Mouse (Mus musculus): Measurements from ENCODE around the gene Denr. TPM values are rescaled to one million over a fixed set of nuclear protein-coding genes. Genes with fewer than 3 reads are reported as not detected.

Denr gene
- polyA plus RNA-seq, 1 experiment from 2014 or later: 130 TPM

DNA sequence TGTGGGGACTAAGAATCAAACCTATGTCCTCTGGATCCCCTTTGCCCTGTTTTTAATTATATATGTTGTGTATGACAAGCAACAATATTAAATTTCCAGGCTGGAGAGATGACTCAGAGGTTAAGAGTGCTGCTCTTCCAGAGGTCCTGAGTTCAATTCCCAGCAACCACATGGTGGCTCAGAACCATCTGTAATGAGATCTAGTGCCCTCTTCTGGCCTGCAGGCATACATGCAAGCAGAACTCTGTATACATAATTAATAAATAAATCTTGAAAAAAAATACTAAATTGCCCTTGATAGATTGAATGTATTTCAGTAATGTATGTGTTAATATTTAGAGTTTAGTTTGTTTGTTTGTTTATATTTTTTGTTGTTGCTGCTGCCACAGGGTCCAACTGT is 26.0 kb downstream of the Denr start:
- peak; percentile 29; the same call in 1 of the 2 replicates for TF ChIP-seq CTCF (IDR thresholded peaks at IDR 0.05; ENCODE audit: low read depth)
- Histone ChIP-seq H3K36me3 (ENCODE audit: insufficient read depth) (peaks cover 13% of the 10 kb centered on the region), H3K27ac (ENCODE audit: low read depth) (no peak overlapping the region), H3K4me1 (ENCODE audit: insufficient read depth) (no peaks in the 10 kb centered on the region), H3K4me3 (ENCODE audit: low read depth, low read length) (no peak overlapping the region), H3K27me3 (ENCODE audit: insufficient read depth, low read length) (no peaks in the 10 kb centered on the region), H3K9ac (no peak overlapping the region), H3K9me3 (ENCODE audit: low read depth, low read length) (no peaks in the 10 kb centered on the region), H3K4me2 (no peak overlapping the region)
- ATAC-seq (ENCODE audit: insufficient read depth) (no peak), DNase-seq (no peak)

DNA sequence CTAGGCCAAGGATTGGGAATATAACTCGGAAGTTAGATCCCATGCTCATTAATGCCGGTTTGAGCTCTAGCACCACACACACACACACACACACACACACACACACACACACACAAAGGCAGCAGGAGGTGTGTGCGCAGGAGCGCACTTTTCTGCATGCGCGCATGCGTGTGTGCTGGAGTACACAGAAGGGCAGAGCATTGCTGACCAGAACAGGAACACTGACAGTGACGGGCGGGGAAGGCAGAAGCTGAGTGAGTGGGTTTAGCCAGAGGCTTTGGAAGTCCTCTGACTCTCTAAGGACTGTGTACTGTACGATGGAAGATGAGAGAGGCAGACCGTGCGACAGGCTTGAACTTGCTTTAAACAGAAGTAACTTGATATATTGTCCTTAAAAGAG is 26.6 kb downstream of the Denr start:
- no peak for TF ChIP-seq CTCF (IDR thresholded peaks at IDR 0.05; ENCODE audit: low read depth)
- 86% methylated on average over 12 of the region's 12 CpGs for WGBS
- H3K4me1 ChIP-seq (ENCODE audit: insufficient read depth): no peaks in the 10 kb centered on the region
- DNase-seq (no peak), ATAC-seq (ENCODE audit: insufficient read depth) (no peak)
- H3K9ac ChIP-seq: no peak overlapping the region
- peaks cover 9% of the 10 kb centered on the region; the same call in 1 of the 2 replicates for H3K36me3 ChIP-seq (ENCODE audit: insufficient read depth)
- no peaks in the 10 kb centered on the region for H3K27me3 ChIP-seq (ENCODE audit: insufficient read depth, low read length)
- H3K27ac ChIP-seq (ENCODE audit: low read depth): no peak overlapping the region
- H3K4me3 ChIP-seq (ENCODE audit: low read depth, low read length): no peak overlapping the region
- H3K4me2 ChIP-seq: no peak overlapping the region
- H3K9me3 ChIP-seq (ENCODE audit: low read depth, low read length): no peaks in the 10 kb centered on the region

DNA sequence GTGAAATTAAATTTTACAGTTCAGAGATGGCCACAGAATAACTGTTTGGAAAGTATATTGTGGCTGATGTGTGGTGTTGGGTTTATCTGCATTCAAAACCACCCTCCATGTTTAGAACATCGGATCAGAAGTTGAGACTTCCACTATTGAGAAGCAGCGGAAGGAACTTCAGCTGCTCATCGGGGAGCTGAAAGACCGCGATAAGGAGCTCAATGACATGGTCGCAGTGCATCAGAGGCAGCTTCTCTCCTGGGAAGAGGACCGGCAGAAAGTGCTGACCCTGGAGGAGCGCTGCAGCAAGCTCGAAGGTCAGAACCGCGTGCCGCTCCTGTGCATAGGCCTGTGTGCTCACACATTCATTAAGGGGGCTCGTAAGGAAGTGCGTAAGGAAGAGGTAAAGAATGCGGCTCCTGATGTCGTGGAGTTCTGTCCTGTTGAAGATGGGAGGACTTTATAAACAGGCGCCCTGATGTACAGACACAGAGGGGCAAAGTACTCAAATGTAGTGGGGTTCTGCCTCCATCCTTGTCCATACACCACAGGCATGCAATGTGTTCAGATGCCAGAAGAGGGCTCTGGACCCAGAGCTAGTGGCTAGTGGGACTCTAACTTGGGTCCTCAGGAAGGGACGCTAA is 27.1 kb downstream of the Denr start:
- Histone ChIP-seq H3K9ac (no peak overlapping the region; the same call in 1 of the 2 replicates), H3K36me3 (ENCODE audit: insufficient read depth) (0 out of 2 replicates have a peak, but pooled peaks cover 6% of the 10 kb centered on the region), H3K27me3 (ENCODE audit: insufficient read depth, low read length) (no peaks in the 10 kb centered on the region), H3K4me1 (ENCODE audit: insufficient read depth) (no peaks in the 10 kb centered on the region), H3K4me3 (ENCODE audit: low read depth, low read length) (no peak overlapping the region), H3K9me3 (ENCODE audit: low read depth, low read length) (no peaks in the 10 kb centered on the region), H3K27ac (ENCODE audit: low read depth) (no peak overlapping the region), H3K4me2 (0 out of 2 replicates have a peak overlapping the region, but pooled peaks have one; percentile 23)
- DNase-seq (peak; percentile 66), ATAC-seq (ENCODE audit: insufficient read depth) (no peak)
- 32% methylated on average over 18 of the region's 18 CpGs for WGBS
- peak; percentile 57 for TF ChIP-seq CTCF (IDR thresholded peaks at IDR 0.05; ENCODE audit: low read depth)

DNA sequence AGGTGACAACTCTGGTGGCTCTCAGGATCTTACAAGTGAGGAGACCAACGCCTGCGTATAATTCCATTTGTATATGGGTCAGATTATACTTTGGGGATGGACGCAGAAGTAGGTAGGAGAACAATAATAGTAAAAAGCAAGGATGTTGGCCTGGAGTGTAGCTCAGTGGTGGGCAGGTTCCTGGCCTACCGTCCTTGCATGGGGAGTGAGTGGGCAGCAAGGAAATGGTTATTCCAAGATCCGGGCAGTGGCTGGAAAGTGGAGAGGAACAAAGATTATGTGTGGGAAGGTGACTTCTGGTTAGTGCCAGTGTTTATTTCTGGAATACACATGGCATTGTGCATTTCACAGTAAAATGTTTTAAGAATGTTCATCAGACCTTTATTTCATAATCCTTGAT is 29.0 kb downstream of the Denr start:
- Histone ChIP-seq H3K36me3 (ENCODE audit: insufficient read depth) (no peaks in the 10 kb centered on the region), H3K27ac (ENCODE audit: low read depth) (no peak overlapping the region), H3K4me1 (ENCODE audit: insufficient read depth) (no peaks in the 10 kb centered on the region), H3K4me3 (ENCODE audit: low read depth, low read length) (no peak overlapping the region), H3K9me3 (ENCODE audit: low read depth, low read length) (no peaks in the 10 kb centered on the region), H3K27me3 (ENCODE audit: insufficient read depth, low read length) (no peaks in the 10 kb centered on the region), H3K4me2 (no peak overlapping the region), H3K9ac (no peak overlapping the region)
- no peak for DNase-seq
- 85% methylated on average over 5 of the region's 5 CpGs for WGBS
- no peak for TF ChIP-seq CTCF (IDR thresholded peaks at IDR 0.05; ENCODE audit: low read depth)
- no peak for ATAC-seq (ENCODE audit: insufficient read depth)

DNA sequence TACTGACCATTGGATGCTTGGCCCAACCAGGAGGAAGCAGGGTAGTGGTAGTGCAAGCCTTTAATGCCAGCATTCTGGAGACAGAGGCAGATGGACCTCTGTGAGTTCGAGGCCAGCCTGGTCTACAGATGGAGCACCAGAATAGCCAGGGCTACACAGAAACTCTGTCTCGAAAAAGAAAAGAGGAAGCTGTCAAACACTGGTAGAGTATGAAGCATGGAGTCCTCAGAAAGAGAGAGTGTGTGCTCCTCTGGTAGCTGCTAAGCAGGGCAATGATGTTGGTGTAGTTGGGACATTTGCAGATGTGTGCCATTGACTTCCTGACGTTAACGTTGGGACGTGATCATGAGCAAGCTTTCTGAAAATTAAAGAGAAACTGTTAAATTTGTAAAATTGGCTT is 31.5 kb downstream of the Denr start:
- TF ChIP-seq CTCF (IDR thresholded peaks at IDR 0.05; ENCODE audit: low read depth): no peak
- ATAC-seq (ENCODE audit: insufficient read depth): no peak
- WGBS: 77% methylated on average over 5 of the region's 5 CpGs

DNA sequence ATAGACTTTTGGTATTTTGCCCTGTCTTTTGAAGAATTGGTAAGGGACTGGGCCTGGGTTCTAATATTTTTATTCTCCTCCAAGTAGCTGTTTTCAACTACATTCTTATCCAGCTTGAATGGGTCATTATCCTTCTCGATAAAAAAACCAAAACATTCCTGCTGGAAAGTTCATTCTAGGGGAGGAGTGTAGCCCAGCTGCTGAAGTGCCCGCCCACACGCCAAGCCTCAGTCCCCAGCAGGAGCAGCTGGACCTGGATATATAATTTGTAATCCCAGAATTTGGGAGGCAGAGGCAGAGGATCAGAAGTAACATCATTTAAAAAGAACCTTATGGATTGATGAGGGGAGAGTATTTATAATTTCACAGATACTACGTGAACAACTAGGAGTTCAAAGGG is 39.6 kb downstream of the Denr start:
- no peak overlapping the region for H3K27ac ChIP-seq (ENCODE audit: low read depth)
- no peak overlapping the region for H3K4me2 ChIP-seq
- 46% methylated on average over 4 of the region's 4 CpGs for WGBS
- H3K4me3 ChIP-seq (ENCODE audit: low read depth, low read length): no peak overlapping the region
- DNase-seq: no peak
- no peaks in the 10 kb centered on the region for H3K9me3 ChIP-seq (ENCODE audit: low read depth, low read length)
- H3K27me3 ChIP-seq (ENCODE audit: insufficient read depth, low read length): no peaks in the 10 kb centered on the region
- TF ChIP-seq CTCF (IDR thresholded peaks at IDR 0.05; ENCODE audit: low read depth): no peak
- no peaks in the 10 kb centered on the region for H3K36me3 ChIP-seq (ENCODE audit: insufficient read depth)
- H3K9ac ChIP-seq: no peak overlapping the region
- no peak for ATAC-seq (ENCODE audit: insufficient read depth)
- no peaks in the 10 kb centered on the region for H3K4me1 ChIP-seq (ENCODE audit: insufficient read depth)

More for the DNA sequence above, 31.5 kb downstream of the Denr start:
- Histone ChIP-seq H3K9ac (no peak overlapping the region), H3K4me3 (ENCODE audit: low read depth, low read length) (no peak overlapping the region), H3K27me3 (ENCODE audit: insufficient read depth, low read length) (no peaks in the 10 kb centered on the region), H3K9me3 (ENCODE audit: low read depth, low read length) (no peaks in the 10 kb centered on the region), H3K27ac (ENCODE audit: low read depth) (no peak overlapping the region), H3K4me2 (no peak overlapping the region), H3K36me3 (ENCODE audit: insufficient read depth) (no peaks in the 10 kb centered on the region), H3K4me1 (ENCODE audit: insufficient read depth) (no peaks in the 10 kb centered on the region)
- DNase-seq: no peak

DNA sequence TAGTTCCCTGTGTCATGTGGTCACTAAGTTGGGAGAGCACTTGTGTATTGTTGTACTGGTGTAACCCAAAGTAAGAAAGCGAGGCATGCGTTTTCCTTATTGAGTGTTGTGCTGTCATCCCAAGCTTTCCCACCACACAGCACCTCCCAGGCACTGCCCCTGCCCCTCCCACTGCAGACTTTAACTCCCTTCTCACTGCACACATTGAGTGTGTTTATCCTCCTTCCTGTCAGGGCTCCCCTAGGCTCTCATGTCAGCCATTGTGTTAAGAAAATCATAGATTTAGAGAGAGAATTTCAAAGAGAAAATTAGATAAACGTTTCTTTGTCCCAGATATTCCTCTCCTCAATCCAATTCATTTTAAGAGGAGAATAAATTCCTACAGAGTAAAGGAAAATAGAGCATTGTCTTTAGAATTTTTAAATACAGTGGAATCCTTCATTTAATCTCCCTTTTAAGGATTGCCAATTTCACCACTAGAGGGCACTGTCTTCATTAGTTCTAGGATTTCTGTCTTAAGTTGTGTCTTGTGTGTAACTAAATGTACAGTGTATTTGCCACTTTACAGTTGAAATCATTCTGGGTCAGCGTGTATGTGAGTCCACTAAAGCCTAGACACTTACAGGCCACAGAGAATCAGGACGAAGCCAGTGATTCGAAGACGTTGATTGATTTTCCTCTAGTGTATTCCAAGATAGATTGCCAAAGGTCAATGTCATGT is 40.2 kb downstream of the Denr start:
- WGBS: 45% methylated on average over 7 of the region's 7 CpGs
- H3K4me2 ChIP-seq: no peak overlapping the region
- H3K27ac ChIP-seq (ENCODE audit: low read depth): no peak overlapping the region
- no peaks in the 10 kb centered on the region for H3K27me3 ChIP-seq (ENCODE audit: insufficient read depth, low read length)
- no peaks in the 10 kb centered on the region for H3K4me1 ChIP-seq (ENCODE audit: insufficient read depth)
- no peaks in the 10 kb centered on the region for H3K9me3 ChIP-seq (ENCODE audit: low read depth, low read length)
- no peak overlapping the region for H3K9ac ChIP-seq
- 0 out of 2 replicates have a peak, but pooled peaks have one; percentile 44 for ATAC-seq (ENCODE audit: insufficient read depth)
- H3K4me3 ChIP-seq (ENCODE audit: low read depth, low read length): no peak overlapping the region
- DNase-seq: peak; percentile 92
- peak; percentile 80 for TF ChIP-seq CTCF (IDR thresholded peaks at IDR 0.05; ENCODE audit: low read depth)
- no peaks in the 10 kb centered on the region for H3K36me3 ChIP-seq (ENCODE audit: insufficient read depth)
